Mouse (Mus musculus) limb, embryonic 10.5 days (tissue): ENCODE measurements around the gene Atad5. TPM values are rescaled to one million over a fixed set of nuclear protein-coding genes. Genes with fewer than 3 reads are reported as not detected.
"Not testable (repeated sequence)": the region's sequence is repeated elsewhere in the genome, so short reads cannot be mapped to it uniquely, and the experiment has no call there.

ENCODE experiments used
- DNase-seq: peaks from one replicate; pipeline ENCODE4 v3.0.0-alpha.2; 2017; ENCODE audit warnings: low spot score
- H3K27ac ChIP-seq: fragments of 300-500 bp; sonication (generic); 2 replicates; pipeline ENCODE4 v1.5.1; 2016; ENCODE audit warnings: mild to moderate bottlenecking
- H3K27me3 ChIP-seq: fragments of 300-500 bp; sonication (generic); 2 replicates; pipeline ENCODE4 v1.6.1; 2016; ENCODE audit warnings: low read depth, mild to moderate bottlenecking; ENCODE audit not compliant: poor library complexity, severe bottlenecking
- H3K36me3 ChIP-seq: fragments of 300-500 bp; sonication (generic); 2 replicates; pipeline ENCODE4 v1.6.1; 2016; ENCODE audit warnings: mild to moderate bottlenecking, moderate library complexity
- H3K4me1 ChIP-seq: fragments of 300-500 bp; sonication (generic); 2 replicates; pipeline ENCODE4 v1.6.1; 2016
- H3K4me3 ChIP-seq: fragments of 300-500 bp; sonication (generic); 2 replicates; pipeline ENCODE4 v1.5.1; 2016; ENCODE audit warnings: mild to moderate bottlenecking, moderate library complexity
- H3K9me3 ChIP-seq: fragments of 300-500 bp; sonication (generic); replicated peaks from 2 replicates; pipeline ENCODE4 v1.6.1; 2016; ENCODE audit warnings: mild to moderate bottlenecking
- WGBS: fragments of 180-500 bp; shearing (Covaris S2); methylation state at CpG from one replicate; pipeline ENCODE4 v1.1.7; 2016; 5-methylcytosine and 5-hydroxymethylcytosine counted together
- polyA plus RNA-seq: library from polyadenylated mRNA; unstranded; fragments of >200 nt; fragmentation: Nextera tagmentation; extraction: Ambion mirVana; gene quantifications from 2 replicates; pipeline ENCODE4 v1.2.1, GENCODE M21; 2016

Gene Atad5
- polyA plus RNA-seq, 1 experiment from 2014 or later, result 19.9 TPM

- 61% methylated on average over 10 of the region's 10 CpGs for WGBS
Measured at GRCm38 (mm10) chr11:80145787-80146275, 56.6 kb downstream of the Atad5 start.

DNA sequence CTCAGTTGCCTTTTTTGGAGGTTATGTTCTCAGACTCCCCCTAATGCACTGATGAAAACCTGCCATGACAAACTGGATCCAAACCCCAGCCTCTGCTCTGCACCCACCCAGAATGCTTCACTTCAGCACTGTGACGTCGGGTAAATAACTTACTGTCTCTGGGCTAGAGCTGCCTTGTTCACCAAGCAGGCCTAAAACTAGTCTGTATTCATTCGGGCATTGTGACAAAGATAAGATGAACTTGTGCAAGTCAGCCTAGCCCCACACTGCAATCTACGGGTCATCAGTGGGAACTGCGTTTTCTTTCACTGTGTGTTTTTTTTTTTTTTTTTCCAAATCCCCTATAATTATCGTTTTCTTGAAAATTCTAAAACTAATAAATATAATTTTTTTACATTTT lies 58.5 kb downstream of the Atad5 start:
- 80% methylated on average over 6 of the region's 6 CpGs for WGBS
- no peak for DNase-seq
- H3K27ac ChIP-seq, result no peak overlapping the region

More at GRCm38 (mm10) chr11:80145787-80146275, 56.6 kb downstream of the Atad5 start:
- H3K27me3 ChIP-seq, result no peaks in the 10 kb centered on the region
- no peak for DNase-seq
- H3K36me3 ChIP-seq, result no peaks in the 10 kb centered on the region
- H3K4me1 ChIP-seq, result peaks cover 9% of the 10 kb centered on the region
- no peak overlapping the region for H3K4me3 ChIP-seq
- H3K27ac ChIP-seq, result no peak overlapping the region
- no peaks in the 10 kb centered on the region for H3K9me3 ChIP-seq

DNA sequence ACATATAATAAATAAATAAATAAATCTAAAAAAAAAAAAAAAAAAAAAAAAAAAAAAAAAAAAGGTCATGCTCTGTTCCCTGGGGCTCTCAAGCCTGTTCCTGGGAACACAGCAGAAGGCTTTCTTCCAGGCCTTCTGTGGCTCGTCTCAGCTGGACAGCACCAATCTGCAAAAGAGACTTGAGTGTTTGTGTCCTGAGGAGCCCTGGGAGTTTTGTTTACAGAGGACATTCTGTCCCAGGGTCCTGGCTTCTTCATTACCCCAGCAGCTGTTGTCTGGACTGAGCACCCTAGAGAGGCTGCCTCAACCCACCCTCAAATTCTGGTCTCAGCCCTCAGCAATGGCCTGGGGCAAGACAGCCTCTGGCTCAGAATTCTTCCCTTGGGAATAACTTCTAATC lies 59.1 kb downstream of the Atad5 start:
- 32% methylated on average over 1 of the region's 1 CpGs for WGBS
- Histone ChIP-seq H3K4me1 (no peaks in the 10 kb centered on the region), H3K27ac (no peak overlapping the region), H3K27me3 (peaks cover 19% of the 10 kb centered on the region), H3K36me3 (no peaks in the 10 kb centered on the region), H3K4me3 (no peak overlapping the region), H3K9me3 (no peaks in the 10 kb centered on the region)
- DNase-seq, result no peak

More for the DNA sequence above, 58.5 kb downstream of the Atad5 start:
- H3K4me1 ChIP-seq, result peaks cover 3% of the 10 kb centered on the region
- no peaks in the 10 kb centered on the region for H3K9me3 ChIP-seq
- H3K27me3 ChIP-seq, result peaks cover 13% of the 10 kb centered on the region
- no peaks in the 10 kb centered on the region for H3K36me3 ChIP-seq
- H3K4me3 ChIP-seq, result no peak overlapping the region

GRCm38 (mm10) chr11:80148974-80149373 lies 59.8 kb downstream of the Atad5 start:
- H3K4me3 ChIP-seq, H3K9me3 ChIP-seq, H3K36me3 ChIP-seq, DNase-seq, H3K4me1 ChIP-seq, H3K27ac ChIP-seq: not testable (repeated sequence)
- H3K27me3 ChIP-seq, result peaks cover 25% of the 10 kb centered on the region
- 68% methylated on average over 4 of the region's 4 CpGs for WGBS

- DNase-seq, result no peak
- peaks cover 10% of the 10 kb centered on the region for H3K4me1 ChIP-seq
- H3K9me3 ChIP-seq, result no peaks in the 10 kb centered on the region
- WGBS, result 86% methylated on average over 8 of the region's 8 CpGs
- peaks cover 31% of the 10 kb centered on the region for H3K27me3 ChIP-seq
- H3K36me3 ChIP-seq, result no peaks in the 10 kb centered on the region
- H3K27ac ChIP-seq, result no peak overlapping the region
- no peak overlapping the region for H3K4me3 ChIP-seq
Measured at GRCm38 (mm10) chr11:80149412-80150023, 60.3 kb downstream of the Atad5 start.

DNA sequence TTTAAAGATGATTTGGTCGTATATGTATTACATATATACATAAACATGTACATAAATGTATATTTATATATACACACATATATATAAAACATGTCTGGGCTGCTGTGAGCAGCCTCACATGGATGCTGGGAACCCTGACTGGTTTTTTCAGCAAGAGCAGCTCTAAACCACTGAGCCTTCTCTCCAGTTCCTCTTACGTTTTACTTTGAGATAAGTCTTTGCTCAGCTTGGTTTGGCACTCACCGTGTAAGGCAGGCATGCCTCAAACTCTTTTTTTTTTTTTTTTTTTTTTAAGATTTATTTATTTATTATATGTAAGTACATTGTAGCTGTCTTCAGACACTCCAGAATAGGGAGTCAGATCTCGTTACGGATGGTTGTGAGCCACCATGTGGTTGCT lies 61.4 kb downstream of the Atad5 start:
- DNase-seq, result no peak
- Histone ChIP-seq H3K36me3 (no peaks in the 10 kb centered on the region), H3K4me3 (no peak overlapping the region), H3K4me1 (peaks cover 11% of the 10 kb centered on the region), H3K27me3 (peaks cover 41% of the 10 kb centered on the region), H3K9me3 (no peaks in the 10 kb centered on the region), H3K27ac (no peak overlapping the region)
- WGBS, result 86% methylated on average over 5 of the region's 5 CpGs

DNA sequence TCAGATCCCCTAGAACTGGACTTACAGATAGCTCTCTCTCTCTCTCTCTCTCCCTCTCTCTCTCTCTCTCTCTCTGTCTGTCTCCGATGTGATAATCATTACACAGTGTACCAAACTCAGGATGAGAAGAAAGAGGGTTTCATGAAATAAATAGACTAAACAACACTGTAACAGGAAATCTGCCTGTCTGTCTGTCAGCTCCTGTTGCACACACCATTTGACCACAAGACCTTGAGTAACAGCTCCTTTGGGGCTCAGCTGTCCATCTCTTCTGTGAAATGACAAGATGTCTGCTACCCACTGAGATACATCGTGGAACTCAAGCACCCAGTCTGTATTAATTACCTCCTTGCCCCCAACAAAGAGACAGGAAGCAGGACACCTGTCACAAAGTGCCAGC lies 62.3 kb downstream of the Atad5 start:
- Histone ChIP-seq H3K4me3 (no peak overlapping the region), H3K36me3 (no peaks in the 10 kb centered on the region), H3K9me3 (no peaks in the 10 kb centered on the region), H3K27me3 (peaks cover 51% of the 10 kb centered on the region), H3K4me1 (peaks cover 11% of the 10 kb centered on the region), H3K27ac (no peak overlapping the region)
- no peak for DNase-seq
- WGBS, result 73% methylated on average over 2 of the region's 2 CpGs

GRCm38 (mm10) chr11:80152376-80152775 lies 63.2 kb downstream of the Atad5 start:
- no peaks in the 10 kb centered on the region for H3K36me3 ChIP-seq
- no peak for DNase-seq
- no peak overlapping the region for H3K27ac ChIP-seq
- H3K4me3 ChIP-seq, result no peak overlapping the region
- no peaks in the 10 kb centered on the region for H3K9me3 ChIP-seq
- H3K4me1 ChIP-seq, result peaks cover 11% of the 10 kb centered on the region
- H3K27me3 ChIP-seq, result peaks cover 59% of the 10 kb centered on the region
- 84% methylated on average over 8 of the region's 8 CpGs for WGBS

- Histone ChIP-seq H3K4me1 (peaks cover 11% of the 10 kb centered on the region), H3K27me3 (peaks cover 72% of the 10 kb centered on the region), H3K36me3 (no peaks in the 10 kb centered on the region), H3K27ac (no peak within 1 kb of the TSS), H3K9me3 (no peaks in the 10 kb centered on the region), H3K4me3 (peak within 1 kb of the TSS; percentile 59)
- DNase-seq, result peak; percentile 80
- 3% methylated on average over 47 of the region's 47 CpGs for WGBS
Measured at GRCm38 (mm10) chr11:80153857-80154495, 64.8 kb downstream of the Atad5 start, which contains the start of gene Adap2. Gene Adap2, plus strand, starts transcription at chr11:80154105.

DNA sequence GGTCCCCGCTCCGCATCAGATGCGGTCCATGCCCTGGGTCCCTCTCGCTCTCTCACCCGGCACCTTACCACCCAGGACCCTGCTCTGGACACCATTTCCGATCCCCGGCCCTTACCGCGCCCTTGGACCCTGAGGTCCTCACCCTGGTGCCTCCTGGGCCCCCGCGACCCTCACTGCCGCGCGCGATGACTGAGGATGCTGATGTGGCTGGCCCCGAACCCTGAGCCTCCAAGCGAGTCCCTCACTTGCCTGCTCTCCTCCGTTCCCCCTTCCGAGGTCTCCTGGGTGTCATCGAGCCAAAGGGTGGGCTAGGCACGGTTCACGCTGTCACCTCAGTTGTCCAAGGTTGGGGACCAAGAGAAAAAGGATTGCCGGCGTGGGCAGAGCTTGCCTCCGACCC lies 65.3 kb downstream of the Atad5 start:
- DNase-seq, result no peak

DNA sequence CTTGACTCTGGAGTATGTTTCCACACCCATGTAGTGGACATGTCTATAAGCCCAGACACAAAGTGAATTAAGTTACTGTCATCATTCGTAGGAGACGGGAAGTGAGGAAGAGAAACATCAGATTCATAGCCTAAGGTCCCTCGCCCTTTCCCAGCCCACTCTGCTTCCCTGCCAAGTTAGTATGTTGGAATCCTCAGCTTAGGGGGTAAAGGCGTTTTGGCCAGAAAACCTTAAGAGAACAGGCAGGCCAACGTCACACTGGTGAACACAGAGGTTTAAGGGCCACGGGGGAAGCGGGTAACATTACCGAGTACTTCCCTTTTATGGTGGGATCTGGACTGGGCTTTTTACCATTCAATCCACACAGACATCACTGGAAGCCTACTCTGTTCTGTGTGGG lies 66.3 kb downstream of the Atad5 start:
- no peaks in the 10 kb centered on the region for H3K9me3 ChIP-seq
- no peaks in the 10 kb centered on the region for H3K36me3 ChIP-seq
- no peak overlapping the region for H3K27ac ChIP-seq
- peaks cover 75% of the 10 kb centered on the region for H3K27me3 ChIP-seq
- 87% methylated on average over 8 of the region's 8 CpGs for WGBS
- no peak overlapping the region for H3K4me3 ChIP-seq
- no peak for DNase-seq
- peaks cover 11% of the 10 kb centered on the region for H3K4me1 ChIP-seq

More for the DNA sequence above, 65.3 kb downstream of the Atad5 start:
- H3K27ac ChIP-seq, result no peak overlapping the region
- H3K4me1 ChIP-seq, result peaks cover 11% of the 10 kb centered on the region
- WGBS, result 25% methylated on average over 25 of the region's 25 CpGs
- H3K9me3 ChIP-seq, result no peaks in the 10 kb centered on the region
- H3K4me3 ChIP-seq, result peak overlapping the region; percentile 59
- H3K36me3 ChIP-seq, result no peaks in the 10 kb centered on the region
- peaks cover 75% of the 10 kb centered on the region for H3K27me3 ChIP-seq

GRCm38 (mm10) chr11:80155961-80156360 lies 66.8 kb downstream of the Atad5 start:
- 81% methylated on average over 4 of the region's 4 CpGs for WGBS
- Histone ChIP-seq H3K9me3 (no peaks in the 10 kb centered on the region), H3K4me3 (no peak overlapping the region), H3K27ac (no peak overlapping the region), H3K4me1 (peaks cover 11% of the 10 kb centered on the region), H3K36me3 (no peaks in the 10 kb centered on the region), H3K27me3 (peaks cover 75% of the 10 kb centered on the region)
- no peak for DNase-seq

GRCm38 (mm10) chr11:80156841-80157240 lies 67.6 kb downstream of the Atad5 start:
- Histone ChIP-seq H3K36me3 (no peaks in the 10 kb centered on the region), H3K27ac (no peak overlapping the region), H3K27me3 (peaks cover 71% of the 10 kb centered on the region), H3K9me3 (no peaks in the 10 kb centered on the region), H3K4me1 (peaks cover 11% of the 10 kb centered on the region), H3K4me3 (no peak overlapping the region)
- WGBS, result 87% methylated on average over 4 of the region's 4 CpGs
- DNase-seq, result no peak
